Mouse (Mus musculus) layer of hippocampus, postnatal 36 days (tissue): ENCODE results near the gene Gm5416. TPM values are rescaled to one million over a fixed set of nuclear protein-coding genes. Genes with fewer than 3 reads are reported as not detected.
"Not testable (repeated sequence)": the region's sequence is repeated elsewhere in the genome, so short reads cannot be mapped to it uniquely, and the experiment has no call there.

Source experiments
- DNase-seq, 2 experiments: peaks; one replicate each; pipeline ENCODE4 v3.0.0; 2022
- total RNA-seq, 2 experiments: library from RNA; stranded (reverse); gene quantifications; 2 replicates each; pipeline ENCODE4 v1.2.3; 2021

Gm5416 gene
- not detected for total RNA-seq

DNA sequence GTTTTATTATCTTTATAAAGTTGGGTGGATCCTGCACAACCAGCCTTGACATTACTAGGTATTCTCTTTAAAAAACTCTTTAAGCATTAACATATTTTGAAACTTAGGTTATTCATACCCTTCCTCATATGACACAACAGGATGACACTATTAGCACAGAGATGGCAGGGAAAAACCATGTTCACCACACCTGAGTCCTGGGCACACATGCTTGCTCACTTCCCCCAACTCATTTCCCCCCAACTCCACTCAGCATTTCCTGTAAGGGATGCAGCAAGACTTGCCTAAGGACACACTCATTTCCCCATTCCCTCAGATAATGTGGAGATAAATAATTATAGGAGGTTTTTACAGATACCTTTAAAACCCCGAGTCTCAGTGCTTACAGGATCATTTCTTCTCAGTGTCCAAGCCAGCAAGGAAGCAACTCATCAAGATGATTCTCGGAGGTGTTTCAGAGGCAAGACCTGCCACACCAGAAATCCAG lies at the start of gene Gm5416:
TSS of gene Gm5416 (plus strand) at position 437 of the 487 bp plus-strand sequence.
- no peak for DNase-seq

DNA sequence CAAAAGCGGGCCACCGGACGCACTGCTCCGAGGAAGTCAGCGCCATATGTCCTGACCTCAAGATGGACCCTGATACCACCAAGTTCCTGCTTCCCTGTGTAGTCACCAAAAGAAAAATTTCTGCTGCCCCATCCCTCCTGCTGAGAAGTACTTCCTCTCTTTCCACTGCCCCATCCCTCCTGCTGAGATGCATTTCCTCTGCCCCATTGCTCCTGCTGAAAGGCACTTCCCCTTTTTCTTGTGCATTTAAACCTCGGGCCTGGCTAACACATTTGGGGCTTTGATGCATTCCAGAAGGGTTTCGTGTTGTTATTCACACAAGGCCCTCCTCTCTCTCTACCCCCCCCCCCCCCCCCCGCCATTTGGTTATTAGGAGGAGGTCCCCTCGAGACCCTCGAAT lies 42.4 kb upstream of the Gm5416 start:
- DNase-seq: not testable (repeated sequence)

DNA sequence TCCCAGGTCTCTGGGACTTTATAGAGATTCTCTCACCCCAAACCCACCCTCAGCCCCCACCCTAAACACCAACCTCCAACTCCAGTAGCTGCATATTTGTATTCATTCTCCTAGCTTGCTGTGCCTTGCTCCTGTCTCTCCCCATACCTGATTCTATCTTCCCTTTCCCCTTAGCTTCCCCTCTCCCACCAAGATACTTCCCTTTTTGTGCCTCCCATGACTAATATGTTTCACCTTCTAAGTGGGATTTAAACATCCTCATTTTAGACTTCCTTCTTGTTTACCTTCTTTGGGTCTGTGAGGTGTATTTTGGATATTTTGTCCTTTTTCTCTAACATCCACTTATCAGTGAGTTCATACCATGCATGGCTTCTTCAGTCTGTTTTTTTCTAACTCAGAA lies 34.1 kb upstream of the Gm5416 start:
- no peak for DNase-seq

- no peak for DNase-seq
Observed at GRCm38 (mm10) chr16:36179910-36180309, 30.3 kb upstream of the Gm5416 start.

GRCm38 (mm10) chr16:36183912-36184311 lies 26.3 kb upstream of the Gm5416 start, which contains the start of gene Gm5483:
Gene Gm5483 (plus strand): TSS chr16:36184212.
- DNase-seq: not testable (repeated sequence)

DNA sequence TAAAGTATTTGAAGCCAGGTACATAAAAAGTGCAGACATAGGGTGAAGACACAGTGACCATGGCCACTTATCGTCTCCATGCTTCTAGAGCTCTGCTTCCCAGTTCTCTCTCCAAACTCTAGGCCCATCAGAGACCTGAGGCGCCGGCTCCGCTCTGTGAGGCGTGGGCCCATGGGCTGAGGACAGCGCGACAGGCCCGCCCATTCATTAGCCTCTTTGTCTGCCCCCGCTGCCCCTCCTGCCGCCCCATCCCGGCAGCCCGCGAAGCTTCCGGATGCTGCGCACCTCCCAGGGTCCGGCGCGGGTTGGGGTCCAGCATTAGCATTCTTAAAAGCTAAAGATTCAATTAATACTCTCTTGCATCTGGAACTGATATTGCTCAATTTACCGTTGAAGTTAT lies 11.0 kb upstream of the Gm5416 start:
- DNase-seq: no peak

DNA sequence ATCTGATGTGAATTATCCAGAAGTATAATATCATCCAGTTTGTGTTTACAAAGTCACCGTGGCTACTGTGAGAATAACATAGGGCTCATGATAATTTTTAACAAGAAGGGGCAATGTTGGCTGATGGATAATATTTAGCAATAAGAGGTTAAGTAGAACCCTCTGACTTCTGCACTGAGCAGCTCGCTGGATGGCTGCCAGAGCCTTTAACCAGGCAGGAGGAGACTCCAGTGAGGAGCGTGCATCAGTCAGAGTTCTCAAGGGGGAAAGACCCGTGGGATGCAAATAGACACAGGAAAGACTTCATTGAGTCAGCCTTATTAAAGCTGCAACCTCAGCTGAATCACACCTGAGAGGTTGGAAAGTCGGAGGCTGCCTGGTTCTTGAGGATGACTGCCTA lies 6.4 kb upstream of the Gm5416 start:
- DNase-seq: no peak

DNA sequence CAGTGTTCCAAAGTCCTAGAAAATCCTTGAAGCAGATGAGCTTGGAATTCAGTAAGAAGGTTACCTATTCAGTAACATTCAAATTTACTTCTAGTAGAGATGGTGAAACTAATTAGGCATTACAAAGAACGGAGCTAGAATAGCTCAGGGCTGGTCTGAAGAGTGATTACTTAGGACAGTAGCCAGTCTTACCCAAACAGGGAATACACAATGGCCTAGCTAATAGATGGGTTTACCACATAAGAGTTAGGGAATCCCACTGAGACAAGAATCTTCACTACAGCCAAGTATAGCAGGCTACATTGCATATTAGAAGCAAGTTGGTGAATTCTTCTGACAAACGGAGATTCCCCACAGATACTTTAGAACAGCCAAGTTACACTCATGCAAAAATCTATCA lies 4.5 kb upstream of the Gm5416 start:
- not testable (repeated sequence) for DNase-seq

DNA sequence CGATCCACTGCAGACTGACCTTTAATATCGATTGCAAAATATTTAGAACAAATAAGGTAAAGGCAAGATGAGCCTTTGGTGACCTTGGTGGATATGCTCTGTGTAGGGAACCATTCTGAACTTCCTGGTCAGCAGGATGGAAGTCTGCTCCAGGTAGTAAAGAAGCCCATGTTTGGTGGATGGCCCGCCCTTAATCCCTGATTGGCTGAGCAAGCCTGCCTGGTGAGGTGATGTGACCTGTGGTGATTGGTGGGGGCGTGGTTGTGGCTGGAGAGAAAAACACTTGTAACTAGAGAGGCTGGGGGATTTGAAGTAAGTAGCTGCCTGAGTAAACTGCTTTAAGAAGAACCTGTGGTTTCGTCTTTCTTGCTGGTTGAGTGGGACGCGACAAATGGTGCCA lies 11.0 kb downstream of the Gm5416 start, which contains the start of gene 2010005H15Rik:
TSS of gene 2010005H15Rik (plus strand) at position 301 of the 400 bp plus-strand sequence.
- not testable (repeated sequence) for DNase-seq

DNA sequence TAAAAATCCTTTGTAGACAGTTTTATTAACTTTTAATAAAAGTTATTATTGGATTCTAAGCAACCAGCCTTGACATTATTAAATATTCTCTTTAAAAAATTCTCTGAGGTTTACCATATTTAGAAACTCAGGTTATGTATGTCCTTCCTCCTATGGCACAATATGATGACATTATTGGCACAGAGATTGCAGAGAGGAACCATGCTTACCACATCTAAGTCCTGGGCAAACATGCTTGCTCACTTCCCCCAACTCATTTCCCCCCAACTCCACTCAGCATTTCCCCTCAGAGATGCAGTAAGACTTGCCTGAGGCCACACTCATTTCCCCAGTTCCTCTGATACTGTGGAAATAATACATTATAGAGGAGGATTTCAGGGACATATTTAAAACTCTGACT lies 50.4 kb downstream of the Gm5416 start:
- DNase-seq: not testable (repeated sequence)

Other genes with a start within 250 kb of the Gm5416 start
- 100 to 1,000 TPM; 134 to 153 TPM for gene Kpna1, start 231.7 kb upstream of the Gm5416 start, total RNA-seq
- 1 to 10 TPM; 5.4 to 5.8 TPM for gene Wdr5b, start 169.2 kb upstream of the Gm5416 start, total RNA-seq
- gene Fam162a, start 138.8 kb upstream of the Gm5416 start, total RNA-seq: 10 to 100 TPM; 81.1 to 82.7 TPM
- 10 to 100 TPM; 21.3 to 23.9 TPM for gene Ccdc58, start 138.7 kb upstream of the Gm5416 start, total RNA-seq
- gene Csta1, start 79.2 kb upstream of the Gm5416 start, total RNA-seq: not detected
- gene Stfa2l1, start 53.6 kb upstream of the Gm5416 start, total RNA-seq: not detected
- gene Gm5483, start 26.2 kb upstream of the Gm5416 start, total RNA-seq: not detected
- not detected for gene 2010005H15Rik, start 11.1 kb downstream of the Gm5416 start, total RNA-seq
- gene Stfa1, start 66.5 kb downstream of the Gm5416 start, total RNA-seq: not detected
- gene BC117090, start 123.9 kb downstream of the Gm5416 start, total RNA-seq: not detected
- not detected for gene BC100530, start 157.3 kb downstream of the Gm5416 start, total RNA-seq
- gene Stfa2, start 198.1 kb downstream of the Gm5416 start, total RNA-seq: not detected
- gene Stfa3, start 245.0 kb downstream of the Gm5416 start, total RNA-seq: not detected